Mouse (Mus musculus) bone marrow, adult 2 months (tissue): Measurements from ENCODE around the gene Gm44596. TPM values are rescaled to one million over a fixed set of nuclear protein-coding genes. Genes with fewer than 3 reads are reported as not detected.

Source experiments
- H3K27ac ChIP-seq: fragments of 200-500 bp; 2 replicates; pipeline ENCODE4 v1.5.1; 2012; ENCODE audit warnings: low read depth, mild to moderate bottlenecking, control low read depth, inconsistent platforms, low read length; ENCODE audit not compliant: control insufficient read depth, poor library complexity, insufficient read depth
- H3K4me1 ChIP-seq: fragments of 200-500 bp; 2 replicates; pipeline ENCODE4 v1.6.1; 2011; ENCODE audit warnings: low read length; ENCODE audit not compliant: control insufficient read depth, insufficient read depth
- H3K4me3 ChIP-seq: fragments of 200-500 bp; replicated peaks from 2 replicates; pipeline ENCODE3; 2011; ENCODE audit warnings: mild to moderate bottlenecking, low read depth, low read length, control low read depth; ENCODE audit not compliant: control insufficient read depth
- CTCF ChIP-seq: fragments of 200-500 bp; IDR thresholded peaks from 2 replicates; pipeline ENCODE4 v1.5.1; 2011; ENCODE audit warnings: low read length, control low read depth; ENCODE audit not compliant: control insufficient read depth, insufficient read depth
- POLR2A ChIP-seq: fragments of 200-500 bp; IDR thresholded peaks from 2 replicates; pipeline ENCODE4 v1.6.1; 2011; ENCODE audit warnings: low read depth, mild to moderate bottlenecking, control low read depth, low read length, borderline replicate concordance; ENCODE audit not compliant: control insufficient read depth
- WGBS: fragments of 180-500 bp; shearing (Covaris S2); methylation state at CpG from one replicate; pipeline ENCODE4 v1.1.7; 2018; 5-methylcytosine and 5-hydroxymethylcytosine counted together
- polyA plus RNA-seq: library from polyadenylated mRNA; stranded (reverse); fragments of >200 nt; gene quantifications from 2 replicates; pipeline ENCODE4 v1.2.4, GENCODE M21; 2011; ENCODE audit warnings: low replicate concordance; ENCODE audit not compliant: missing spikeins, insufficient read depth, insufficient read length

Gene Gm44596
- polyA plus RNA-seq, 1 experiment = not detected

GRCm38 (mm10) chr6:128418076-128418475, 42.8 kb downstream of the Gm44596 start:
- WGBS = 90% methylated on average over 1 of the region's 1 CpGs
- TF ChIP-seq POLR2A (no peak), CTCF (no peak)

GRCm38 (mm10) chr6:128421036-128421435, 45.7 kb downstream of the Gm44596 start:
- WGBS = 47% methylated on average over 2 of the region's 2 CpGs
- TF ChIP-seq CTCF (no peak), POLR2A (no peak)
- no peak overlapping the region for H3K27ac ChIP-seq
- H3K4me1 ChIP-seq = no peaks in the 10 kb centered on the region; the same call in 1 of the 2 replicates
- no peak overlapping the region for H3K4me3 ChIP-seq

More at GRCm38 (mm10) chr6:128418076-128418475, 42.8 kb downstream of the Gm44596 start:
- no peak overlapping the region for H3K27ac ChIP-seq
- no peaks in the 10 kb centered on the region for H3K4me1 ChIP-seq
- H3K4me3 ChIP-seq = no peak overlapping the region

- WGBS = 92% methylated on average over 3 of the region's 3 CpGs
- H3K27ac ChIP-seq = no peak overlapping the region
- H3K4me1 ChIP-seq = no peaks in the 10 kb centered on the region; the same call in 1 of the 2 replicates
- TF ChIP-seq CTCF (no peak), POLR2A (no peak)
- no peak overlapping the region for H3K4me3 ChIP-seq
Measured at GRCm38 (mm10) chr6:128421480-128421879, 46.2 kb downstream of the Gm44596 start.

- no peak overlapping the region for H3K27ac ChIP-seq
- no peaks in the 10 kb centered on the region; the same call in 1 of the 2 replicates for H3K4me1 ChIP-seq
- H3K4me3 ChIP-seq = peak overlapping the region; percentile 89
- 36% methylated on average over 16 of the region's 16 CpGs for WGBS
- TF ChIP-seq POLR2A (no peak), CTCF (no peak)
Measured at GRCm38 (mm10) chr6:128423496-128424268, 48.4 kb downstream of the Gm44596 start.

GRCm38 (mm10) chr6:128424269-128425019, 49.1 kb downstream of the Gm44596 start, which contains the start of gene Itfg2:
Itfg2 (minus strand) TSS chr6:128424931.
- under 1% methylated on average over 42 of the region's 42 CpGs for WGBS
- peak within 1 kb of the TSS; percentile 89 for H3K4me3 ChIP-seq
- TF ChIP-seq CTCF (no peak), POLR2A (peak; percentile 95)
- no peaks in the 10 kb centered on the region; the same call in 1 of the 2 replicates for H3K4me1 ChIP-seq
- peak within 1 kb of the TSS; percentile 90 for H3K27ac ChIP-seq

GRCm38 (mm10) chr6:128425046-128425445, 49.7 kb downstream of the Gm44596 start:
- H3K4me3 ChIP-seq = peak overlapping the region; percentile 89
- H3K27ac ChIP-seq = no peak overlapping the region
- TF ChIP-seq CTCF (no peak), POLR2A (no peak)
- H3K4me1 ChIP-seq = no peaks in the 10 kb centered on the region; the same call in 1 of the 2 replicates
- 35% methylated on average over 9 of the region's 9 CpGs for WGBS

GRCm38 (mm10) chr6:128427571-128427970, 52.3 kb downstream of the Gm44596 start:
- Histone ChIP-seq H3K27ac (no peak overlapping the region), H3K4me3 (no peak overlapping the region), H3K4me1 (no peaks in the 10 kb centered on the region; the same call in 1 of the 2 replicates)
- no peak for TF ChIP-seq POLR2A
- TF ChIP-seq CTCF = no peak
- 89% methylated on average over 5 of the region's 5 CpGs for WGBS

- 47% methylated on average over 2 of the region's 2 CpGs for WGBS
- Histone ChIP-seq H3K27ac (no peak overlapping the region), H3K4me1 (no peaks in the 10 kb centered on the region), H3K4me3 (no peak overlapping the region)
- TF ChIP-seq CTCF (no peak), POLR2A (no peak)
Measured at GRCm38 (mm10) chr6:128429300-128429699, 54.0 kb downstream of the Gm44596 start.
